Mouse (Mus musculus): ENCODE measurements around the gene Hps4. TPM values are rescaled to one million over a fixed set of nuclear protein-coding genes. Genes with fewer than 3 reads are reported as not detected.

Gene Hps4
- polyA plus RNA-seq, 1 experiment from 2014 or later = 30.2 TPM

DNA sequence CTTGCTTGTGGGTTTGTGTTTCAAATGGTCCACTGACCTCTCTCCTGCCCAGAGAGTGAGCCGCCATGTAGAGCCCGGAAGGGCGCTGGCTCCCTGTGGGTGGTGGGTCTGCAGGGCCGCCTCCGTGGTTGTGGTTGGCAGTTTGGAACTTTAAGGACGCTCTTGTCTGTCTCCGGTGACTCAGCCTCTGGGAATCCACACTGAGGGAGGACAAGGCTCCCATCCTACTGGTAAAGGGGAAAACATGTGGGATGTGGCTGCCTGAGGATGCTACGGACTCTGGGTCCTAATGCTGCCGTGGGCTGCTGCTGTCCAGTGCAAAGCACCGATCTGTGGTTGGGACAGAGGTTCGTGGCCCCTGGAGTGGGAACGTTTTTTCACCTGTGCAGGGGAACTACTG lies 25.0 kb downstream of the Hps4 start:
- Histone ChIP-seq H3K4me1 (ENCODE audit: control insufficient read depth, insufficient read depth, low read length) (no peaks in the 10 kb centered on the region), H3K4me3 (replicated peaks; ENCODE audit: low read length) (no peak overlapping the region), H3K36me3 (ENCODE audit: control insufficient read depth, insufficient read depth, low read length) (peaks cover 8% of the 10 kb centered on the region; the same call in 1 of the 2 replicates), H3K9ac (ENCODE audit: low read length) (no peak overlapping the region), H3K27ac (ENCODE audit: low read length) (no peak overlapping the region), H3K4me2 (ENCODE audit: low read depth, low read length) (no peak overlapping the region), H3K9me3 (replicated peaks; ENCODE audit: control insufficient read depth, low read length) (no peaks in the 10 kb centered on the region), H3K27me3 (ENCODE audit: control insufficient read depth, insufficient read depth, low read length) (no peaks in the 10 kb centered on the region)
- no peak for ATAC-seq (ENCODE audit: insufficient read depth, low FRiP score)
- WGBS = 90% methylated on average over 12 of the region's 12 CpGs

DNA sequence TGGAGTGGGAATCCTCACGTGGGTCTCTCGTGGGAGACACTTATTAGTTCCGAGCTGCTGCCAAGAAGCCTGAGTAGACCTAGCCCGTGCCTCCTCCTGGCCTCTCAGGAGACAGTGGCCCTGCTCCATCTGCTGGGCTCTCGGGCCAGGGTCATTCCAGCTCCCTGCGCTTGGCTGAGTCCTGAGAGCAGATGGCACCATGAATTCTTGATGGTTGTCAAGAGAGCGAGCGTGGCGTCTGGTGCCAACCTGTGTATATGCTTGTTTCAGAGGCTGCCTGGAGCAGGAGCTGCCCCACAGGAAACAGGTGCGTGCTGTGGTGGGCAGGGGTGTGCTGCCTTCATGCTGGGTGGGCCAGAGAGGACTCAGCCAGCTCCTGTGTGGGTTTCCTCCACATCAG lies 25.8 kb downstream of the Hps4 start:
- no peaks in the 10 kb centered on the region for H3K9me3 ChIP-seq (replicated peaks; ENCODE audit: control insufficient read depth, low read length)
- no peak overlapping the region for H3K4me2 ChIP-seq (ENCODE audit: low read depth, low read length)
- WGBS = 94% methylated on average over 10 of the region's 10 CpGs
- H3K9ac ChIP-seq (ENCODE audit: low read length) = no peak overlapping the region
- ATAC-seq (ENCODE audit: insufficient read depth, low FRiP score) = no peak
- H3K27me3 ChIP-seq (ENCODE audit: control insufficient read depth, insufficient read depth, low read length) = no peaks in the 10 kb centered on the region
- H3K4me1 ChIP-seq (ENCODE audit: control insufficient read depth, insufficient read depth, low read length) = no peaks in the 10 kb centered on the region
- H3K27ac ChIP-seq (ENCODE audit: low read length) = no peak overlapping the region
- peaks cover 8% of the 10 kb centered on the region; the same call in 1 of the 2 replicates for H3K36me3 ChIP-seq (ENCODE audit: control insufficient read depth, insufficient read depth, low read length)
- H3K4me3 ChIP-seq (replicated peaks; ENCODE audit: low read length) = no peak overlapping the region

DNA sequence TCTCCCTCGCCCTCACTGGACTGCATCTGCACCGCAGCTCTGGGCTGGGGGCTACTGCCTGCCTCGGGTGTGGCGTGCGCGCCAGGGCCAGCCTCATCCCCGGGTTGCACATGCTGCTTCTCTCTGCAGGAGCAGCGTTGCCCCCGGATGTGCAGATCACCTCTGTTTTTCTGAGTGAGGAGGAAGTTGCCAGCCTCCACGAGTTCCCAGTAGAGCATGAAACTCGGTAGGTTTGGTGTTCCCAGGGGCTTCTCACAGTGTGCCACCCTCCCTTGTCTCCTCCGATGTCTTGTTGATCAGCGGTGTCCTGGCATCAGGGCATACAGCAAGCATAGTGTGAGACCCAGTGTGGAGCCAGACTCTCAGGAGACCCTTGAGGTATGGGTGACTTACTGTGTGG lies 26.4 kb downstream of the Hps4 start:
- Histone ChIP-seq H3K36me3 (ENCODE audit: control insufficient read depth, insufficient read depth, low read length) (peaks cover 8% of the 10 kb centered on the region; the same call in 1 of the 2 replicates), H3K9me3 (replicated peaks; ENCODE audit: control insufficient read depth, low read length) (no peaks in the 10 kb centered on the region), H3K9ac (ENCODE audit: low read length) (no peak overlapping the region), H3K4me3 (replicated peaks; ENCODE audit: low read length) (no peak overlapping the region), H3K4me2 (ENCODE audit: low read depth, low read length) (no peak overlapping the region), H3K27me3 (ENCODE audit: control insufficient read depth, insufficient read depth, low read length) (no peaks in the 10 kb centered on the region), H3K27ac (ENCODE audit: low read length) (no peak overlapping the region), H3K4me1 (ENCODE audit: control insufficient read depth, insufficient read depth, low read length) (no peaks in the 10 kb centered on the region)
- WGBS = 89% methylated on average over 13 of the region's 13 CpGs
- ATAC-seq (ENCODE audit: insufficient read depth, low FRiP score) = no peak

GRCm38 (mm10) chr5:112370236-112370813 lies 27.4 kb downstream of the Hps4 start:
- Histone ChIP-seq H3K27ac (ENCODE audit: low read length) (no peak overlapping the region), H3K4me3 (replicated peaks; ENCODE audit: low read length) (no peak overlapping the region), H3K4me1 (ENCODE audit: control insufficient read depth, insufficient read depth, low read length) (no peaks in the 10 kb centered on the region), H3K9me3 (replicated peaks; ENCODE audit: control insufficient read depth, low read length) (no peaks in the 10 kb centered on the region), H3K27me3 (ENCODE audit: control insufficient read depth, insufficient read depth, low read length) (no peaks in the 10 kb centered on the region), H3K4me2 (ENCODE audit: low read depth, low read length) (no peak overlapping the region), H3K9ac (ENCODE audit: low read length) (no peak overlapping the region), H3K36me3 (ENCODE audit: control insufficient read depth, insufficient read depth, low read length) (peaks cover 8% of the 10 kb centered on the region; the same call in 1 of the 2 replicates)
- ATAC-seq (ENCODE audit: insufficient read depth, low FRiP score) = no peak
- 91% methylated on average over 12 of the region's 12 CpGs for WGBS

- 88% methylated on average over 7 of the region's 7 CpGs for WGBS
- Histone ChIP-seq H3K27ac (ENCODE audit: low read length) (no peak overlapping the region), H3K9ac (ENCODE audit: low read length) (no peak overlapping the region), H3K27me3 (ENCODE audit: control insufficient read depth, insufficient read depth, low read length) (no peaks in the 10 kb centered on the region), H3K4me3 (replicated peaks; ENCODE audit: low read length) (no peak overlapping the region), H3K9me3 (replicated peaks; ENCODE audit: control insufficient read depth, low read length) (no peaks in the 10 kb centered on the region), H3K4me2 (ENCODE audit: low read depth, low read length) (no peak overlapping the region), H3K36me3 (ENCODE audit: control insufficient read depth, insufficient read depth, low read length) (peaks cover 8% of the 10 kb centered on the region; the same call in 1 of the 2 replicates), H3K4me1 (ENCODE audit: control insufficient read depth, insufficient read depth, low read length) (no peaks in the 10 kb centered on the region)
- no peak for ATAC-seq (ENCODE audit: insufficient read depth, low FRiP score)
Observed at GRCm38 (mm10) chr5:112371933-112372332, 29.1 kb downstream of the Hps4 start.

DNA sequence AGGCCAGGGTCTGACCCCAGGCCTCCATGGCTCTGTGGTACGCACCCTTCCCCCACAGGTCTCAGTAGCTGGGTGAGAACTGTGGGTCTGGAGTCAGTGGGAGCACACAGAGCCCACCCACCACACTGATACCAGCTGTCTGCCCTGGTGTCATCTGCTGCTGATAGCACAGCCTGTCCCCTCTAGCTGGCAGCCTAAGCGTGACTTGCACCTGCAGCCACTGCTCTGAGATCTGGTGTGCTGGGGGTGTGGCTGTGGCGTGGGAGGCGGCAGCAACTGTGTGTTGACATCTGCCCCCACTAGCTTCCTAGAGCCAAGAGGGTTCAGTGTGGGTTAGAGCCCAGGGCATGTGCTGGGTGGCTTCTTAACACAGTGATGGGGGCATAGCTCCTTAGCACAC lies 33.2 kb downstream of the Hps4 start:
- Histone ChIP-seq H3K27me3 (ENCODE audit: control insufficient read depth, insufficient read depth, low read length) (no peaks in the 10 kb centered on the region), H3K9ac (ENCODE audit: low read length) (no peak overlapping the region), H3K4me1 (ENCODE audit: control insufficient read depth, insufficient read depth, low read length) (no peaks in the 10 kb centered on the region), H3K36me3 (ENCODE audit: control insufficient read depth, insufficient read depth, low read length) (no peaks in the 10 kb centered on the region), H3K4me3 (replicated peaks; ENCODE audit: low read length) (no peak overlapping the region), H3K27ac (ENCODE audit: low read length) (no peak overlapping the region), H3K9me3 (replicated peaks; ENCODE audit: control insufficient read depth, low read length) (no peaks in the 10 kb centered on the region), H3K4me2 (ENCODE audit: low read depth, low read length) (no peak overlapping the region)
- ATAC-seq (ENCODE audit: insufficient read depth, low FRiP score) = no peak
- 87% methylated on average over 4 of the region's 4 CpGs for WGBS

- H3K9ac ChIP-seq (ENCODE audit: low read length) = no peak overlapping the region
- no peak for ATAC-seq (ENCODE audit: insufficient read depth, low FRiP score)
- H3K4me2 ChIP-seq (ENCODE audit: low read depth, low read length) = no peak overlapping the region
- no peaks in the 10 kb centered on the region for H3K36me3 ChIP-seq (ENCODE audit: control insufficient read depth, insufficient read depth, low read length)
- WGBS = 86% methylated on average over 1 of the region's 1 CpGs
- H3K27ac ChIP-seq (ENCODE audit: low read length) = no peak overlapping the region
- H3K9me3 ChIP-seq (replicated peaks; ENCODE audit: control insufficient read depth, low read length) = no peaks in the 10 kb centered on the region
- peaks cover 3% of the 10 kb centered on the region; the same call in 1 of the 2 replicates for H3K4me1 ChIP-seq (ENCODE audit: control insufficient read depth, insufficient read depth, low read length)
- H3K4me3 ChIP-seq (replicated peaks; ENCODE audit: low read length) = no peak overlapping the region
- no peaks in the 10 kb centered on the region for H3K27me3 ChIP-seq (ENCODE audit: control insufficient read depth, insufficient read depth, low read length)
Observed at GRCm38 (mm10) chr5:112377380-112377779, 34.5 kb downstream of the Hps4 start.

- ATAC-seq (ENCODE audit: insufficient read depth, low FRiP score) = no peak
- Histone ChIP-seq H3K27ac (ENCODE audit: low read length) (no peak overlapping the region), H3K9ac (ENCODE audit: low read length) (no peak overlapping the region), H3K4me3 (replicated peaks; ENCODE audit: low read length) (no peak overlapping the region), H3K4me2 (ENCODE audit: low read depth, low read length) (no peak overlapping the region), H3K36me3 (ENCODE audit: control insufficient read depth, insufficient read depth, low read length) (no peaks in the 10 kb centered on the region), H3K9me3 (replicated peaks; ENCODE audit: control insufficient read depth, low read length) (no peaks in the 10 kb centered on the region), H3K27me3 (ENCODE audit: control insufficient read depth, insufficient read depth, low read length) (no peaks in the 10 kb centered on the region), H3K4me1 (ENCODE audit: control insufficient read depth, insufficient read depth, low read length) (peaks cover 10% of the 10 kb centered on the region; the same call in 1 of the 2 replicates)
- WGBS = 78% methylated on average over 6 of the region's 6 CpGs
Observed at GRCm38 (mm10) chr5:112378716-112379115, 35.8 kb downstream of the Hps4 start.

GRCm38 (mm10) chr5:112381154-112381553 lies 38.3 kb downstream of the Hps4 start:
- no peak overlapping the region for H3K4me3 ChIP-seq (replicated peaks; ENCODE audit: low read length)
- H3K27me3 ChIP-seq (ENCODE audit: control insufficient read depth, insufficient read depth, low read length) = no peaks in the 10 kb centered on the region
- H3K4me2 ChIP-seq (ENCODE audit: low read depth, low read length) = no peak overlapping the region
- H3K4me1 ChIP-seq (ENCODE audit: control insufficient read depth, insufficient read depth, low read length) = peaks cover 10% of the 10 kb centered on the region; the same call in 1 of the 2 replicates
- no peak for ATAC-seq (ENCODE audit: insufficient read depth, low FRiP score)
- 76% methylated on average over 11 of the region's 11 CpGs for WGBS
- H3K36me3 ChIP-seq (ENCODE audit: control insufficient read depth, insufficient read depth, low read length) = no peaks in the 10 kb centered on the region
- no peak overlapping the region for H3K9ac ChIP-seq (ENCODE audit: low read length)
- H3K9me3 ChIP-seq (replicated peaks; ENCODE audit: control insufficient read depth, low read length) = no peaks in the 10 kb centered on the region
- no peak overlapping the region for H3K27ac ChIP-seq (ENCODE audit: low read length)

All from stomach, embryonic 16.5 days (tissue).